Mouse (Mus musculus) layer of hippocampus, adult 9-11 months (tissue): ENCODE data around the gene Asb13.

ENCODE experiments used
- DNase-seq: peaks from one replicate; pipeline ENCODE4 v3.0.0; 2022

Asb13 gene

DNA sequence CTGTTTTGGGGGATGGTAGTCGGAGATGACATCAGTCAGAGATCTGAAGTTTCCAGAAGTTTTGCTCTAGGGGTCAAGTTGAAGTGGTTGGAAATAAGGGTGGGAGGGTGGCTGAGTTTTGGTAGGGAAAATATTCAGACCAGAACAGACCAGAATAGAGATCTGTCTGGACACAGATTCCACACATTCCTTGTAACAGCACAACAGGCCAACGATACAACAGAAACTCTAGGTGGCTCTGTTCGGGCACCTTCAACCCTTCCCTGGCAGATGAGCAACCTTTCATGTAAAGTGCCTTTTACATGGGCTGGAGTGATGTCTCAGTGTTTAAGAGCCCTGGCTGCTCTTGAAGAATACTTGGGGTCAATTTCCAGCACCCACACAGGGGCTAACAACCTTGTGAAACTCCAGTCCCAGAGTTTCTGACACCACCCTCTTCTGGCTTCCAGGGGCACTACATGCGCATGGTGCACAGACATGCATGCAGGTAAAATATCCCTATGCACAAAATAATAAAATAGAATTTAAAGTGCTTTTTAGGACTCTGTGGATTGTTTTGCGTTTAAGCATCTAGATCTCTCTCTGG, 33.5 kb downstream of the Asb13 start:
- DNase-seq = no peak

DNA sequence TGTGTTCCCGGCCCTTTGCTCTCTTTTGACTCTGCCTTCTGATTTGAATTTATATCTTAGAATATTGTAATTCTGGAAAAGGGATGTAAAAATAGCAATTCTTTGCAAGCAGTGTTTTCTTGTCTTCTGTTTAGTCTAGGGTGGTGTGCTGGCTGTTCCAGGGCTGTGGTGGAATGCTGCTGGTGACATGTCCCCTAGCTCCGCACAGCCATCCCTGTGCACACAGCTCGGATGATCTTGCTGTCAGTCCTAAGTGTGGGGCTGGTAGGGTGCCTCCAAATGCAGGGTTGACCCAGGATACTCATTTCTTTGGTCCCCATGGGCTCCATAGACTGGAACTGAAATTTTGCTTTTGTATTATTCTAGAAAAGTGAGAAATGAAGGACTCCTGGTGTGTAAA, 34.2 kb downstream of the Asb13 start:
- no peak for DNase-seq

GRCm38 (mm10) chr13:3669611-3670010, 35.8 kb downstream of the Asb13 start:
- DNase-seq = no peak

- DNase-seq = no peak
Observed at GRCm38 (mm10) chr13:3670039-3670438, 36.2 kb downstream of the Asb13 start.

- no peak for DNase-seq
Observed at GRCm38 (mm10) chr13:3673151-3673550, 39.3 kb downstream of the Asb13 start.

GRCm38 (mm10) chr13:3673622-3674021, 39.8 kb downstream of the Asb13 start:
- DNase-seq = no peak

DNA sequence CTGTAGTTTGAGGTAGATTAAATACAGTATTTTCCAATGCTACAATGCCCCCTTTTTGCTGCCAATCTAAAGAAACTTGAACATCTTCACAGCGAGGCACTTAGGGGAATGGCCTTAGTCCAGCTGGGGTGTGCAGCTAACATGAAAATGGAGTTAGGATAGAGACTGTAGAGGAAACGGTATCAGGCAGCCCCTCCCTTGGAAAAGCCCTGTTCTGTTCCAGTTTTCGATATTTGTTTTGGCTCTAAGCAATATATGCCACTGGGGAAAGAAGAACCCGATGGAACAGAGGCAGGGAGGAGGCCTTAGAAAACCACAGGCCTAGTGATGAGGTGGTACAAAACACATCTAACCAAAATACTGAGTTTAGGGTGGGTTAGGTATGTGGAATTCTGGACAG, 42.0 kb downstream of the Asb13 start:
- no peak for DNase-seq

DNA sequence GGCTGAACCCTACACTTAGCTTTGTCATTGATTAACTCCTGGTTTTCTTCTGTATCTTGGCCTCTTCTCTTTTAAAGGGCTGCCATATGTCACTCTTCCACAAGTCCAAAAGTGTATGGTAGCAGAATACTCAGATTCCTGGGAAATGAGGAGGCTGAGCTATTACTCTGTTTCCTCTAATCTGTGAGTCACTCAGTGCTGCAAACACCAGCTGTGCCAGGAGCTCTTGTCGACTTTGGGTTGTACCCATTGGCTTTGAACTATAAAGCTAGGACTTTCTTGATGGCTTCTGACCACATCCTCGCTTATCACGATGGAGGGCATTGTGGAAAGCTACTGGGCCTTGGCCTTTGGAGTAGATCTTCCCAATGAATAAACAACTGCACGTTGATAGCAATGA, 45.3 kb downstream of the Asb13 start:
- no peak for DNase-seq

GRCm38 (mm10) chr13:3686306-3686705, 52.5 kb downstream of the Asb13 start:
- DNase-seq = no peak

- no peak for DNase-seq
Observed at GRCm38 (mm10) chr13:3694599-3695343, 60.9 kb downstream of the Asb13 start.

- DNase-seq = peak; percentile 13
Observed at GRCm38 (mm10) chr13:3696977-3697735, 63.3 kb downstream of the Asb13 start.

- DNase-seq = no peak
Observed at GRCm38 (mm10) chr13:3700752-3701151, 66.9 kb downstream of the Asb13 start.
